Mouse (Mus musculus) adrenal gland, adult (tissue): ENCODE results near the gene Cln6.

Experiments
- DNase-seq, 2 experiments: peaks; one replicate each; pipeline ENCODE4 v3.0.0; 2022 to 2023; ENCODE audit warnings: low spot score in 1 of 2; ENCODE audit not compliant: inconsistent age in 2 of 2

Cln6 gene

DNA sequence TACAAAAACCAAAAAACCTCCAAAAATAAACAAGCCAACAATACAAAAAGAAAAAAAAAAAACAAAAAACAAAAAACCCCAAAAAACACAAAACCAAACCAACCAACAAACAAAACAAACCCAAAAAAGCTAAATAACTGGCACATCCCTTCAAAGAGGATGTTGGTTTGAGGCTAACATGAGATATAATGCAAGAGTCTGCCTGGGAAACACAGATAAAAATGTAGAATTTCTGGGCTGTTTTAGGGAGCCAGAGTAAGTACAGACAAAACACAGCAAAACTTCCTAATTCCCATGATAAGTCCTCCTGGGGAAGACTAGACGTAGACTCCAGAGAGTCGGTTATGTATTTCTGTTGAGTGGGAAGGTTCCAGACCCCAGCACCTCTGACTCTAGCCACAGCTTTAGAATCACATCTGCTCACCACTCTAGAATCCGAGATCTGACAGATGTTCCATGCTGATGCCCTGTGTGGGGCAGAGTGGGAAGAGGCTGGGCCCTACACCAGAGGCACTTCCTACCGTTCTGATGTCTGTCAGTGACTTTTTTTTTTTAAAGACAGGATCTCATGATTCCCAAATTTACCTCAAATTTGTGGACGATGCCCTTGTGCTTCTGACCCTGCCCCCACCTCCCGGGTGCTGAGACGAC is 38.5 kb downstream of the Cln6 start:
- DNase-seq, result no peak

DNA sequence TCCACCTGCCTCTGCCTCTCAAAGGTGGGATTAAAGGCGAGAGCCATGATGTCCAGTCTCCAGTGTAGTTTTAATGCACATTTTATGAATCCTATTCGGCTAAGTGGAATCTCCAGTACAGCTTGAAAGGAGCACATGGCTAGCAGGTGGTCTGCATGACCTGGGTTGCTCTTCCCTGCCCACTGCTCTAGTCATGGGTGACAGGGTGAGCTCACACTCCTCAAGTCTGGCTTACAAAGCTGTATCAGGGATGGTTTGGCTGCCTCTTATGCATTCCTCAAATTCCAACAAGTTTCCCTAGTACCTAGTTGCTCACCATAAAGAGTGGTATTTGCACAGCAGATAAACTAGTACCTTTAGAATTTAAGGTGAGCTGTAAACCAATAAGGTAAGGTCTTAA is 39.2 kb downstream of the Cln6 start:
- DNase-seq, result no peak

DNA sequence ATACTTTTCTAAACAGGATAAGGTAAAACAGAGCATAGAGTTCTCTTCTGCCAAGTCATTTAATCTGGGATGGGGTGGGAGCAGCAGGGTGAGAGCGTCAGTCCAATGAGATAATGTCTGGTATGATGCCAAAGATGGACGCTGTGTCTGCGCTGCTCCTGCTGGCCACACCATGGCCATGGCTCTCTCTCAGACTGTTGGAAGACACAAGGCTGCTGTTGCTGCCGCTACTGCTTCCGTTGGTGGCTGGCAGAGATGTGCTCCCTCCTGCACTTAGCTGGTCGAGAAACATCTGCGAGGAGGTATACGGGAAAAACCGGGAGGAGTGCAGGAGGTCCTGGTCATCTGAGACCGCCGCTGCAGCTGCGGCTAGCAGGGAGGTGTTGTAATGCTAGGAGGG is 43.3 kb downstream of the Cln6 start:
- DNase-seq, result peak in 1 of 2 experiments; percentile 46

DNA sequence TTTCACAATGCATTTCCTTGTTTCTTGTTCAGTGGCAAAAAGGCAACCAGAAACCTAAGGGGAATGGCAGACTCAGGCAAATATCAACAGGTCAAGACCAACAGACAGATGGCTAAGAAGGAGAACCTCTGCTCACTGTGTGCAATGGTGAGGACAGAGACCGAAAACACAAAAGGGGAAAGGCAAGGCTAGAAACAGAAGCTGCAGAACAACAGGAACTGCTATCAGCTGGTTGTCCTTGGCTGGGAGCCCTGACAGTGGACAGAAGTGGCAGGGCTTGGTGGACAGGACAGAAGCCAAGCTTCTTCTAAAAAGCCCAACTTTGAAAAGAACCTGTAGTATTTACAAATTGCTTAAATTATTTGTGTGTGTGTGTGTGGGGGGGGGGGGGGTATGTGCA is 55.9 kb downstream of the Cln6 start:
- DNase-seq, result peak; percentile 57 to 66
